Mouse (Mus musculus) E14TG2a.4 (cell line): Measurements from ENCODE around the gene Cdh12.

Experiments
- H3K27me3 ChIP-seq: 2 replicates; pipeline ENCODE4 v1.6.1; 2014; ENCODE audit warnings: low read length, control low read depth; ENCODE audit not compliant: insufficient read depth
- H3K36me3 ChIP-seq: 2 replicates; pipeline ENCODE4 v1.6.1; 2014; ENCODE audit warnings: low read length, control low read depth; ENCODE audit not compliant: insufficient read depth
- H3K4me1 ChIP-seq: replicated peaks from 2 replicates; pipeline ENCODE4 v1.6.1; 2014; ENCODE audit warnings: low read depth, low read length, control low read depth
- H3K4me3 ChIP-seq: replicated peaks from 2 replicates; pipeline ENCODE4 v1.5.1; 2014; ENCODE audit warnings: mild to moderate bottlenecking, low read length
- H3K9me3 ChIP-seq: 2 replicates; pipeline ENCODE4 v1.6.1; 2014; ENCODE audit warnings: low read length, control low read depth
- CTCF ChIP-seq: conservative IDR thresholded peaks from 2 replicates; pipeline ENCODE4 v1.5.1; 2014; ENCODE audit warnings: low read length
- NANOG ChIP-seq: IDR thresholded peaks from 2 replicates; pipeline ENCODE4 v1.6.1; 2014; ENCODE audit warnings: borderline replicate concordance, low read length, mixed read lengths
- POU5F1 ChIP-seq: IDR thresholded peaks from 2 replicates; pipeline ENCODE4 v1.6.1; 2014; ENCODE audit warnings: low read length, borderline replicate concordance

The Cdh12 gene

DNA sequence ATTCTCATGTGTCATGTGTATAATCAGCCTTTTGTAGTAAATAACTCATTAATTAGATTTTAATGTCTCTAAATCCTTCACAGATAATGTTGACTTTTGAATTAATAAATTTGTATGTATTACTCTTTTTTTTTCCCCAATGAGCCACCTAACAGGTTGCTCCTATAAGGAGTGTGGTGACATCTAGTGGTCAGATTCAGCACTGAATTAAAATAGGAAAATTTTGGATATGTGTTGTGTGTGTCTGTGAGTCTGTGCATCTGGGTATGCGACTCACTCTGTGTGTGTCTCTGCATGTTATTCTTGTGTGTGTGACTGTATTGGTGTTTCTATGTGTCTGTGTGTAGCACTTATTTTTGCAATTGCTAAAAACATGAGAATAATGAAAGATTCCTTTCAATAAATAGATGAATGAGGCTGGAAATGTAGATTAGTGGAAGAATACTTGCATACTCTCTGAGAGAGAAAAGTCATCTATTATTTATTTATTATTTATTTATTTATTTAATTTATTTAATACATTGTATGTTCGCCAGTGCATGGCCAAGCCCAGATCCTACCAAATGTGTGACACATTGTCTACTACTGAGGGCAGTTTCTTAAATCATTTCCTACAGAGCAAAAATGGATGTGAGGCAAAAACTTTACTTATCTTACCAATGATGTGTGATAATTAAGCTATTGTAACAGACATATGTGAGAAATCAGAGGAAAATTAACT, 958.4 kb downstream of the Cdh12 start:
- TF ChIP-seq CTCF (peak; percentile 70), POU5F1 (no peak)
- no peaks in the 10 kb centered on the region for H3K36me3 ChIP-seq
- no peaks in the 10 kb centered on the region for H3K27me3 ChIP-seq
- no peaks in the 10 kb centered on the region for H3K4me1 ChIP-seq
- peaks cover 4% of the 10 kb centered on the region; the same call in 1 of the 2 replicates for H3K9me3 ChIP-seq
- H3K4me3 ChIP-seq, result no peak overlapping the region

DNA sequence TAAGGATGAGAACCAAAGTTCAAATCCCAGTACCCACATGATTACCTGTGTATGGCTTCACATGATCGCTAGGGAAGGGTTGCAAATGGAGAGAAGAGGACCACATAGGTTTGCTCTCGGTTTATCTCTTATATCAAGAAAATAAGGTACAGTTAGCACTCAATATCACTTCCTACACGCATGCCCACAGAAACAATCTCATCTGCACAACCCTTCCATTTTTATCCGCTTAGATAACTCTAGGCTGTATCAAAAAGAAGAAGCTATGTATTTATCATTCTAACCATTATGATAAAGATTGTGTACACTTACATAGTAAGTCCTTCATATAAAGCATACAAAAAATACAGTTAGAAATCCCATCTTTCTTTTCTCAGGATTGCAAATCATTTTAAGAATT, 988.3 kb downstream of the Cdh12 start:
- no peaks in the 10 kb centered on the region for H3K9me3 ChIP-seq

DNA sequence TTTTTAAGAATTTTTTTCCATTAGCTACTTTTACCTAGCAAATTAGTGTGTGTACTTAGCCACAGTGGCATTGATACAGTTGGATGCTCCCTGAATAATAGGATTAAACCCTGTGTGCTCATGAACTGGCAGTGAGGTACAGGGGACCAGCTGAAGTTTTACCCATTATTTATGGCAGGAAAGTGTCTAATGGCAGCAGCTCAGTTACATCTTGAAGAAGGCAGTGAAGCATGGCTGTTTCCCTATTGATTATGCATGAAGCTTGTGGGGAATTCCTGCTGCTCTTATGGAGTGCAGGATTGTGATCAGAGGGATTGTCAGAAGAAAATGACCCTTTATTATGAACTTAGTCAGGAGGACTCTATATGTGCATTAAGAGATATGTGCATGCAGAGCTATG, 988.9 kb downstream of the Cdh12 start:
- no peak for TF ChIP-seq POU5F1
- TF ChIP-seq CTCF, result no peak
- no peak for TF ChIP-seq NANOG
- no peaks in the 10 kb centered on the region for H3K27me3 ChIP-seq
- no peak overlapping the region for H3K4me3 ChIP-seq
- no peaks in the 10 kb centered on the region for H3K4me1 ChIP-seq
- H3K36me3 ChIP-seq, result no peaks in the 10 kb centered on the region
- no peaks in the 10 kb centered on the region for H3K9me3 ChIP-seq

More for the DNA sequence above, 988.3 kb downstream of the Cdh12 start:
- no peaks in the 10 kb centered on the region for H3K36me3 ChIP-seq
- TF ChIP-seq CTCF, result no peak
- no peak for TF ChIP-seq POU5F1
- no peak for TF ChIP-seq NANOG
- H3K4me1 ChIP-seq, result no peaks in the 10 kb centered on the region
- H3K27me3 ChIP-seq, result no peaks in the 10 kb centered on the region
- H3K4me3 ChIP-seq, result no peak overlapping the region

DNA sequence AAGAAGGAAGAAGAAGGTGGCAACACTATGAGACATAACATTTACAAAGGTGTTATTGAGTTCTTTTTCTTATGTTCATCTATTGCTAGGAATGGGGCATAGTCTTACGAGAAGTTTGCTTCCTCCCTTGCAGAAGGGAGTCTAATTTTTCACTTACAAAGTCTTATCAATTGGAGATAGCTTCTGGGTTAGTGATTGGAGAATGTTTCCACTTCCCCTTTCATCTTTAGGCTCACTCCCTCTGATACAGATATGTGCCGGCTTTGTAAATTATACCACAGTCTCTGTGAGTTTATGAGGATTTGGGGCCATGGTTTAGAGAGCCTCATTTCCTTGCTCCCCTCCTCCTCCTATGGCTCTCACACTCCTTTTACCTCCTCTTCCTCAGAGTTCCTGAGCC, 1009.0 kb downstream of the Cdh12 start:
- TF ChIP-seq CTCF (no peak), NANOG (no peak), POU5F1 (no peak)
- Histone ChIP-seq H3K4me1 (no peaks in the 10 kb centered on the region), H3K36me3 (no peaks in the 10 kb centered on the region), H3K4me3 (no peak overlapping the region), H3K27me3 (no peaks in the 10 kb centered on the region), H3K9me3 (no peaks in the 10 kb centered on the region)

DNA sequence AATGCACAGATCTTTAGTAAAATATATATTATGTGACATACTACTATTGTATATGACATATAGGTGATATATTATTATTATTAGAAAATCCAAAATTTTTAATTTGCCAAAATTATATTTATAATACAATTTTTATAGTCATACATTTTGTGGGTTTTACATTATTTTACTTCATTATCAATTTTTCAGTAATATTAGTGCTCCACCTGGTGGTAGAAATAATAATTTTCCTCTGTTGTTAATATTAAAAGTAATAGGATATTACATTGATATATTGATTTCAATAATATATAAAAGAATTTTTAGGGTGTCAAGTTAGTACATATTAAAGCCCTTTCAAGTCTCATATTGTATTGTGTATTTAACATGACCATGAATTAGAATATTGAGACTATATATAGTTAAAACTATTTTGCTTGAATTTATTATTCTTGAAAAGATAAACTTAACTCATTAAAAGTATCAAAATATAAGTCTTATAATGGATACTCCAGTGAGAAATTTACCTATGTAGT, 1070.3 kb downstream of the Cdh12 start:
- no peak for TF ChIP-seq POU5F1
- 0 out of 2 replicates have a peak, but pooled peaks have one; percentile 4 for TF ChIP-seq CTCF
- no peak for TF ChIP-seq NANOG
- no peaks in the 10 kb centered on the region for H3K9me3 ChIP-seq
- no peaks in the 10 kb centered on the region for H3K27me3 ChIP-seq
- H3K36me3 ChIP-seq, result no peaks in the 10 kb centered on the region
- H3K4me1 ChIP-seq, result no peaks in the 10 kb centered on the region
- H3K4me3 ChIP-seq, result no peak overlapping the region

DNA sequence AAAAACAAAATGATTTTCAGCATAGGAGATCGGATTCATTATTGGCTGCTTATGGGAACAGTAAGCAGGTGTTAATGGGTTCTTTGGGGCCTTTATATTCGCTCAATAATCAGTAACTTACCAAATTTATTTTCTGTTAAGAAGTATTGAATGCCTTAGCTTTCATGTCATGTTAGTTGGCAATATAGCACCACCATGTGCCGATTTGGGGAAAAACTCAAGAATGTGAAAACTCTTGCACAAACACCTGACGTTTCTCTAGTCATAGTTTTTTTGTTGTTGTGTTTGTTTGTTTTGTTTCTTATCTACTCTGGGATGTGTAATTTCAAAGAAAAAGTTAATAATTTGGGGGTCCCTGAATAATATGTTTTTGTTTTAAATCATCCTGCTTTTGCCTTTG, 1081.7 kb downstream of the Cdh12 start:
- H3K4me1 ChIP-seq, result no peaks in the 10 kb centered on the region
- no peak overlapping the region for H3K4me3 ChIP-seq
- TF ChIP-seq NANOG (no peak), CTCF (no peak), POU5F1 (no peak)
- no peaks in the 10 kb centered on the region for H3K27me3 ChIP-seq
- peaks cover 10% of the 10 kb centered on the region; the same call in 1 of the 2 replicates for H3K9me3 ChIP-seq
- no peaks in the 10 kb centered on the region for H3K36me3 ChIP-seq

DNA sequence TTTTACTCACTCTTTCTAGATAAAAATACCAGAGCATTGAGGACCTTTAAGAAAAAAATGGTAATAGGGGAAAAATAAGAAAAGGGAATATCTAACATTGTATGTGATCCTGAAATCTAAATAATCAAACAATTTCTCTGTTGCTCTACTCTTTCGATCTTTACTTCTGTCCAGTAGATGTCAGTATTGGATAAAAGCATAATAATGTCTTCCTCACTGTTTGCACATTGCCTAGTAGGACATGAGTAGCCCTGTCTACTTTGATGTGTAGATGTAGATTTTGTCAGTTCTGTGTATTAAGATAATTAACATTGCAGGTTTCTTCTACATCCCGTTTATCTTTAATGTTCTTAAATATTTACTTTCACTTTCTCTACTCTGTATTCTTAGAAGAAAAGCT, 1087.8 kb downstream of the Cdh12 start:
- Histone ChIP-seq H3K36me3 (no peaks in the 10 kb centered on the region), H3K9me3 (no peaks in the 10 kb centered on the region), H3K27me3 (no peaks in the 10 kb centered on the region), H3K4me3 (no peak overlapping the region), H3K4me1 (no peaks in the 10 kb centered on the region)
- no peak for TF ChIP-seq POU5F1
- TF ChIP-seq CTCF, result no peak
- no peak for TF ChIP-seq NANOG

DNA sequence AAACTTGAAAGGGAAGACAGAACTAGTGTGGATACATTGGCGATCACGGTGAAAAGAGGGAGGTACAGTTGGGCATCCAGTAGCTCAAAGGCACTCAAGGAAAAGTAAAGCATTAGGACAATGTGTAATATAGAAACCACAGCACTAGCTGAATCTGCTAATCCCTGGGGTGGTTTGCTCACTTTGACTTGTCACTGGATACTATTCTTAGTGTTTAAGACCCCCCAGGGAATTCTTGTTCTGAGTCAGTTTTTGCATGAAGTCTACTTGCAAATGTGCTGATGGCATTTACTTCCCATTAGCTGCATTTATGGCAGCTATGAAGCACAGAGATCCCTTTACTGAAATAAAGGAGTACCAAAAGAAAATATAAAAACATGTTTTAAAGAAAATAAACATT, 1095.7 kb downstream of the Cdh12 start:
- TF ChIP-seq CTCF (no peak), NANOG (no peak), POU5F1 (no peak)
- Histone ChIP-seq H3K4me3 (no peak overlapping the region), H3K4me1 (no peaks in the 10 kb centered on the region), H3K36me3 (no peaks in the 10 kb centered on the region), H3K9me3 (no peaks in the 10 kb centered on the region), H3K27me3 (no peaks in the 10 kb centered on the region)

DNA sequence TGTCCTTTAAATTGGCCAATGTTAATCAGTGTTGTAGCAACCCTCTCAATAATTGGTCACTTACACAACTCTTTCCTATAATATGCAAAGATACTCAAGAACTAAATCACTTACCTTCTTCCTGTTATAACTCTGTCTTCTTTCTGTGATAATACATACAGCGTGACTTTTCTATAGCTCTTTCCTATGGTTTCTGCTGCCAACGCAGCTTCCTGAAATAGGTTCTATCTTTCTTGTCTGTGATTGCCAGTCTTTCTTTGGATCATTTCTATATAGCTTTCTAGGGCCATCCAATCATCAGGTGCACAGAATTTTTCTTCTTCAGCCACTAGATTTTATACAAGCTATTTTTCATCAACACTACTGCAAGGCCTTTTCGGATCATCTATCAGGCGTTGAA, 1106.9 kb downstream of the Cdh12 start:
- TF ChIP-seq CTCF, result no peak
- TF ChIP-seq NANOG, result no peak
- TF ChIP-seq POU5F1, result no peak
- no peaks in the 10 kb centered on the region for H3K27me3 ChIP-seq
- no peaks in the 10 kb centered on the region for H3K36me3 ChIP-seq

More for the DNA sequence above, 1106.9 kb downstream of the Cdh12 start:
- no peak overlapping the region for H3K4me3 ChIP-seq
- H3K9me3 ChIP-seq, result no peaks in the 10 kb centered on the region
- no peaks in the 10 kb centered on the region for H3K4me1 ChIP-seq
